Comparison of ENCODE assay signal across 8 mouse cellular contexts in the genomic region with DNA sequence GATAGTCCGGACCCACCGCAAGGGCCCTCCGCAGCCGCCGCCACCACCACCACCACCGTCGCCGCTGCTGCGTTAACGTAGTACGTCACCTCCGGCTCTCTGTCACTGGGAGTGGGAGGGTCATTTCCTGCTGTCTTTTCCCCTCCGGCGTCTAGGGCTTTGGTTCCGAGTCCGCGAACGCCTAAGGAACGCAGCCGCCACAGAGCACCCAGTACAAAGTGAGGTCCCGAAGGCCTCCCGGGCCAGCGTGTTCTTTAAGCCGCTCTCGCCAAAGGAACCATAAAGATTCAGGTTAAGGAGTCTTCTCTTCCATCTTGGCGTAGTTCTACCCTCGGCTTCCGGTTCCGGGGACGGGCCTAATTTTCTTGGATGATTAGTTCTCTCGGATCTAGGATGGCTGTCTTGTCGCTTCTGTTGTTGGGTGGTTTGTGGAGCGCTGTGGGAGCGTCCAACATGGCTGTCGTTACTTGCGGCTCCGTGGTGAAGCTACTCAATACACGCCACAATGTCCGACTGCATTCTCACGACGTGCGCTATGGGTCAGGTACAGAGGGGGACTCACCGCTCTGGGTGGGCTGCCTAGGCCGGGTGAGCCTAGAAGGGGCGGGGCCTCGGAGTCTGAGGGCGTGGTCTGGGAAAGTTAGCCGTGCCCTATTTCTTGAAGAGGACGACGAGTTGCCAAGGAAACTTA. TPM values are rescaled to one million over a fixed set of nuclear protein-coding genes. Genes with fewer than 3 reads are reported as not detected.
DNase-seq lines count a peak whose midpoint lies in the region; ATAC-seq lines count a peak whose summit lies in the region.

A gene (plus strand): TSS at position 120 of the 691 bp plus-strand sequence.
A gene (minus strand): TSS at position 361 of the 691 bp plus-strand sequence.

- 0 out of 2 replicates have a peak, but pooled peaks cover 3% of the 10 kb centered on the region for H3K4me1 ChIP-seq in brown adipose tissue, adult 24 weeks (ENCODE audit: control insufficient read depth, insufficient read depth, insufficient read length, low read length)
- peaks cover 2 to 21% of the 10 kb centered on the region in 2 experiments; a peak in 3 of 4 replicates for H3K4me1 ChIP-seq in heart, embryonic 14.5 days (ENCODE audit: control insufficient read depth in 2 of 2, insufficient read depth in 2 of 2, low read length in 2 of 2)
- H3K4me1 ChIP-seq in liver, embryonic 13.5 days (replicated peaks) = peaks cover 54% of the 10 kb centered on the region
- H3K4me1 ChIP-seq in stomach, embryonic 16.5 days (ENCODE audit: control insufficient read depth, insufficient read depth, low read length) = peaks cover 23% of the 10 kb centered on the region

- WGBS in heart, embryonic 14.5 days = under 1% methylated on average over 50 of the region's 50 CpGs
- under 1% methylated on average over 50 of the region's 50 CpGs for WGBS in liver, embryonic 13.5 days (ENCODE audit: insufficient replicate concordance)
- WGBS in stomach, embryonic 16.5 days = under 1% methylated on average over 50 of the region's 50 CpGs

- H3K4me3 ChIP-seq in brown adipose tissue, adult 24 weeks (ENCODE audit: insufficient read depth, low read depth, low read length) = peak within 1 kb of the TSS; percentile 83
- peak within 1 kb of the TSS; percentile 90 to 94 for H3K4me3 ChIP-seq in heart, embryonic 14.5 days (ENCODE audit: control insufficient read depth in 1 of 2, insufficient read depth in 1 of 2, low read depth in 1 of 2, low read length in 2 of 2)
- H3K4me3 ChIP-seq in liver, embryonic 13.5 days (replicated peaks) = peak within 1 kb of the TSS; percentile 88
- peak within 1 kb of the TSS; percentile 93 for H3K4me3 ChIP-seq in stomach, embryonic 16.5 days (replicated peaks; ENCODE audit: low read length)

- peak within 1 kb of the TSS; percentile 97 for H3K9ac ChIP-seq in heart, embryonic 14.5 days (ENCODE audit: low read length)
- H3K9ac ChIP-seq in liver, embryonic 13.5 days = peak within 1 kb of the TSS; percentile 90
- peak within 1 kb of the TSS; percentile 92 for H3K9ac ChIP-seq in stomach, embryonic 16.5 days (ENCODE audit: low read length)

- ATAC-seq in heart, embryonic 14.5 days (ENCODE audit: insufficient number of reproducible peaks, insufficient read depth, low FRiP score, low read depth) = peak; percentile 87
- peak; percentile 91 for ATAC-seq in liver, embryonic 13.5 days (ENCODE audit: low read depth)
- ATAC-seq in stomach, embryonic 16.5 days (ENCODE audit: insufficient read depth, low FRiP score) = peak; percentile 92

- peak within 1 kb of the TSS; percentile 99 for H3K27ac ChIP-seq in brown adipose tissue, adult 24 weeks (replicated peaks; ENCODE audit: low read depth, low read length)
- H3K27ac ChIP-seq in heart, embryonic 14.5 days (replicated peaks in 1 of 2; ENCODE audit: control insufficient read depth in 1 of 2, insufficient read depth in 1 of 2, low read depth in 2 of 2, low read length in 2 of 2) = peak within 1 kb of the TSS; percentile 92 to 97
- H3K27ac ChIP-seq in liver, embryonic 13.5 days = peak within 1 kb of the TSS; percentile 95
- peak within 1 kb of the TSS; percentile 98 for H3K27ac ChIP-seq in stomach, embryonic 16.5 days (ENCODE audit: low read length)

- peaks cover 13% of the 10 kb centered on the region for H3K36me3 ChIP-seq in heart, embryonic 14.5 days (ENCODE audit: control insufficient read depth, insufficient read depth, low read length)
- peaks cover 3% of the 10 kb centered on the region for H3K36me3 ChIP-seq in liver, embryonic 13.5 days
- no peaks in the 10 kb centered on the region for H3K36me3 ChIP-seq in stomach, embryonic 16.5 days (ENCODE audit: control insufficient read depth, insufficient read depth, low read length)

- DNase-seq in CD4-positive, CD25-positive, alpha-beta regulatory T cell, adult 2 months (ENCODE audit: low read depth, low spot score) = peak; percentile 91
- DNase-seq in fibroblast of lung, adult 2 months (ENCODE audit: low read depth) = peak; percentile 86
- peak; percentile 93 for DNase-seq in kidney, postnatal 14 days
- DNase-seq in liver, embryonic 13.5 days = peak; percentile 85
- DNase-seq in neural tube, embryonic 10.5 days (ENCODE audit: extremely low spot score, low spot score) = peak; percentile 98

- no peaks in the 10 kb centered on the region for H3K9me3 ChIP-seq in heart, embryonic 14.5 days (ENCODE audit: control insufficient read depth, low read length)
- no peaks in the 10 kb centered on the region for H3K9me3 ChIP-seq in liver, embryonic 13.5 days (replicated peaks)
- no peaks in the 10 kb centered on the region for H3K9me3 ChIP-seq in stomach, embryonic 16.5 days (replicated peaks; ENCODE audit: control insufficient read depth, low read length)

- H3K4me2 ChIP-seq in heart, embryonic 14.5 days (ENCODE audit: low read length) = peak within 1 kb of the TSS; percentile 92
- peak within 1 kb of the TSS; percentile 80 for H3K4me2 ChIP-seq in liver, embryonic 13.5 days
- peak within 1 kb of the TSS; percentile 83 for H3K4me2 ChIP-seq in stomach, embryonic 16.5 days (ENCODE audit: low read depth, low read length)

- H3K27me3 ChIP-seq in heart, embryonic 14.5 days (ENCODE audit: control insufficient read depth, insufficient read depth, low read length) = no peaks in the 10 kb centered on the region
- no peaks in the 10 kb centered on the region for H3K27me3 ChIP-seq in liver, embryonic 13.5 days
- H3K27me3 ChIP-seq in stomach, embryonic 16.5 days (ENCODE audit: control insufficient read depth, insufficient read depth, low read length) = no peaks in the 10 kb centered on the region

RNA-seq across cellular contexts. Expression of the first gene that starts in this region (rescaled TPM):
- polyA plus RNA-seq in brown adipose tissue, adult 24 weeks (2012; ENCODE audit: insufficient read depth, insufficient read length, missing spikeins) = 42.0 and 44.9 TPM in 2 replicates
- 65.2 and 75.8 TPM in 2 replicates for polyA plus RNA-seq in heart, embryonic 14.5 days (2014; fragmentation: Nextera tagmentation; extraction: Ambion mirVana)
- polyA plus RNA-seq in liver, embryonic 13.5 days (2015; fragmentation: Nextera tagmentation; extraction: Ambion mirVana) = 29.6 and 29.8 TPM in 2 replicates
- 89.2 and 106 TPM in 2 replicates for polyA plus RNA-seq in stomach, embryonic 16.5 days (2015; fragmentation: Nextera tagmentation; extraction: Ambion mirVana)

RNA-seq across cellular contexts. Expression of the second gene that starts in this region (rescaled TPM):
- polyA plus RNA-seq in brown adipose tissue, adult 24 weeks (2012; ENCODE audit: insufficient read depth, insufficient read length, missing spikeins) = 20.1 and 20.7 TPM in 2 replicates
- polyA plus RNA-seq in heart, embryonic 14.5 days (2014; fragmentation: Nextera tagmentation; extraction: Ambion mirVana) = 13.8 and 15.5 TPM in 2 replicates
- 9.8 and 12.3 TPM in 2 replicates for polyA plus RNA-seq in liver, embryonic 13.5 days (2015; fragmentation: Nextera tagmentation; extraction: Ambion mirVana)
- 29.3 and 31.7 TPM in 2 replicates for polyA plus RNA-seq in stomach, embryonic 16.5 days (2015; fragmentation: Nextera tagmentation; extraction: Ambion mirVana)

Comparison
In these comparisons a context has a peak if more than half of its experiments do, and no peak if none do; other contexts are left out.
1. Peak in every context shown above with its lines: DNase-seq, ATAC-seq, H3K4me3 ChIP-seq and H3K27ac ChIP-seq.